Mouse (Mus musculus) CH12.LX (cell line): ENCODE measurements around the gene Cpeb3. TPM values are rescaled to one million over a fixed set of nuclear protein-coding genes. Genes with fewer than 3 reads are reported as not detected.

Experiments used
- DNase-seq: peaks from one replicate; pipeline ENCODE4 v3.0.0-alpha.2; 2013; ENCODE audit errors: extremely low read depth
- H3K27ac ChIP-seq: 2 replicates; pipeline ENCODE4 v1.5.1; 2012; ENCODE audit warnings: low read depth, mild to moderate bottlenecking, control low read depth, moderate library complexity; ENCODE audit not compliant: insufficient read depth
- H3K27me3 ChIP-seq: replicated peaks from 2 replicates; pipeline ENCODE3; 2012; ENCODE audit warnings: inconsistent platforms
- H3K36me3 ChIP-seq, 2 experiments: replicated peaks in 1 of 2; 2 replicates each; pipeline versions ENCODE3 to v1.6.1; 2012; ENCODE audit warnings: inconsistent platforms in 1 of 2, low read length in 1 of 2, mild to moderate bottlenecking in 1 of 2, mixed read lengths in 1 of 2, moderate library complexity in 1 of 2; ENCODE audit not compliant: control insufficient read depth in 1 of 2, insufficient read depth in 1 of 2
- H3K4me1 ChIP-seq, 2 experiments: 2 replicates each; pipeline ENCODE4 v1.6.1; 2012; ENCODE audit warnings: inconsistent platforms in 1 of 2, moderate library complexity in 1 of 2; ENCODE audit not compliant: insufficient read depth in 2 of 2, control insufficient read depth in 1 of 2
- H3K4me2 ChIP-seq: 2 replicates; pipeline ENCODE4 v1.6.1; 2012; ENCODE audit warnings: low read depth, mild to moderate bottlenecking, control low read depth; ENCODE audit not compliant: poor library complexity, insufficient read depth, severe bottlenecking
- H3K4me3 ChIP-seq, 3 experiments: fragments of 150-350 bp in 1 of 3; sonication (generic) in 1 of 3; replicated peaks in 1 of 3; 2 replicates each; pipeline versions ENCODE3 to v1.5.1; 2011 to 2012; ENCODE audit warnings: low read depth in 2 of 3, low read length in 2 of 3, mild to moderate bottlenecking in 2 of 3, moderate library complexity in 2 of 3, control low read depth in 1 of 3, improper control_type of control experiment in 1 of 3, inconsistent platforms in 1 of 3, mixed read lengths in 1 of 3; ENCODE audit not compliant: poor library complexity in 1 of 3
- H3K79me2 ChIP-seq: replicated peaks from 2 replicates; pipeline ENCODE4 v1.6.1; 2012; ENCODE audit warnings: mild to moderate bottlenecking, moderate library complexity; ENCODE audit not compliant: control insufficient read depth, poor library complexity, insufficient read depth, severe bottlenecking; ENCODE audit errors: extremely low read depth
- H3K9ac ChIP-seq: 2 replicates; pipeline ENCODE4 v1.6.1; 2012; ENCODE audit warnings: low read depth, mild to moderate bottlenecking, control low read depth, moderate library complexity; ENCODE audit not compliant: insufficient read depth
- H3K9me3 ChIP-seq: replicated peaks from 2 replicates; pipeline ENCODE3; 2012; ENCODE audit warnings: low read length, inconsistent platforms, mixed read lengths
- BHLHE40 ChIP-seq: IDR thresholded peaks from 2 replicates; pipeline ENCODE4 v1.6.1; 2011; ENCODE audit warnings: mild to moderate bottlenecking, low read depth, low read length, improper control_type of control experiment
- CHD1 ChIP-seq: IDR thresholded peaks from 2 replicates; pipeline ENCODE4 v1.6.1; 2012; ENCODE audit warnings: low read depth, low read length, improper control_type of control experiment, inconsistent platforms
- CHD2 ChIP-seq: IDR thresholded peaks from 2 replicates; pipeline ENCODE4 v1.6.1; 2011; ENCODE audit warnings: low read length, improper control_type of control experiment
- CTCF ChIP-seq, 2 experiments: IDR thresholded peaks in 1 of 2; conservative IDR thresholded peaks in 1 of 2; 2 replicates each; pipeline ENCODE4 v1.5.1; 2011 to 2012; ENCODE audit warnings: low read depth in 2 of 2, low read length in 2 of 2, improper control_type of control experiment in 1 of 2, inconsistent platforms in 1 of 2, mild to moderate bottlenecking in 1 of 2, moderate library complexity in 1 of 2
- ELF1 ChIP-seq: IDR thresholded peaks from 2 replicates; pipeline ENCODE4 v1.6.1; 2014; ENCODE audit warnings: low read depth, mild to moderate bottlenecking, inconsistent platforms, low read length, improper control_type of control experiment
- EP300 ChIP-seq: IDR thresholded peaks from 2 replicates; pipeline ENCODE4 v1.6.1; 2011; ENCODE audit warnings: low read length, improper control_type of control experiment
- HCFC1 ChIP-seq: IDR thresholded peaks from 2 replicates; pipeline ENCODE4 v1.6.1; 2012; ENCODE audit warnings: low read depth, mild to moderate bottlenecking, inconsistent platforms, low read length, improper control_type of control experiment
- IRF4 ChIP-seq: IDR thresholded peaks from 2 replicates; pipeline ENCODE4 v1.6.1; 2014; ENCODE audit warnings: low read depth, mild to moderate bottlenecking, inconsistent platforms, low read length, improper control_type of control experiment
- JUN ChIP-seq: IDR thresholded peaks from 2 replicates; pipeline ENCODE4 v1.6.1; 2011; ENCODE audit warnings: low read depth, mild to moderate bottlenecking, low read length, improper control_type of control experiment, moderate library complexity; ENCODE audit not compliant: insufficient read depth
- KAT2A ChIP-seq: IDR thresholded peaks from 2 replicates; pipeline ENCODE4 v1.6.1; 2012; ENCODE audit warnings: low read length, improper control_type of control experiment, inconsistent platforms; ENCODE audit not compliant: insufficient replicate concordance
- MXI1 ChIP-seq: IDR thresholded peaks from 2 replicates; pipeline ENCODE4 v1.6.1; 2011; ENCODE audit warnings: mild to moderate bottlenecking, low read depth, low read length, improper control_type of control experiment
- MYC ChIP-seq: IDR thresholded peaks from 2 replicates; pipeline ENCODE4 v1.6.1; 2011; ENCODE audit warnings: low read depth, mild to moderate bottlenecking, improper control_type of control experiment, low read length
- NRF1 ChIP-seq: IDR thresholded peaks from 2 replicates; pipeline ENCODE4 v1.6.1; 2014; ENCODE audit warnings: low read depth, mild to moderate bottlenecking, inconsistent platforms, low read length, improper control_type of control experiment, moderate library complexity
- PAX5 ChIP-seq: IDR thresholded peaks from 2 replicates; pipeline ENCODE4 v1.6.1; 2012; ENCODE audit warnings: low read length, inconsistent platforms, mixed read lengths
- POLR2A ChIP-seq: IDR thresholded peaks from 2 replicates; pipeline ENCODE4 v1.6.1; 2011; ENCODE audit warnings: low read depth, mild to moderate bottlenecking, improper control_type of control experiment, low read length
- POLR2AphosphoS2 ChIP-seq: IDR thresholded peaks from 2 replicates; pipeline ENCODE4 v1.6.1; 2011; ENCODE audit warnings: low read depth, low read length, improper control_type of control experiment
- RAD21 ChIP-seq: IDR thresholded peaks from 2 replicates; pipeline ENCODE4 v1.6.1; 2011; ENCODE audit warnings: low read depth, mild to moderate bottlenecking, low read length, improper control_type of control experiment, moderate library complexity
- SMC3 ChIP-seq: IDR thresholded peaks from 2 replicates; pipeline ENCODE4 v1.6.1; 2011; ENCODE audit warnings: low read depth, low read length, improper control_type of control experiment
- UBTF ChIP-seq: IDR thresholded peaks from 2 replicates; pipeline ENCODE4 v1.6.1; 2012; ENCODE audit warnings: low read depth, mild to moderate bottlenecking, inconsistent platforms, low read length, improper control_type of control experiment, moderate library complexity
- USF2 ChIP-seq: conservative IDR thresholded peaks from 2 replicates; pipeline ENCODE4 v1.6.1; 2011; ENCODE audit warnings: low read depth, low read length, improper control_type of control experiment
- ZC3H11A ChIP-seq: IDR thresholded peaks from 2 replicates; pipeline ENCODE4 v1.6.1; 2012; ENCODE audit warnings: low read depth, mild to moderate bottlenecking, inconsistent platforms, low read length, improper control_type of control experiment
- ZKSCAN1 ChIP-seq: IDR thresholded peaks from 2 replicates; pipeline ENCODE4 v1.6.1; 2012; ENCODE audit warnings: low read depth, inconsistent platforms, low read length, improper control_type of control experiment, borderline replicate concordance
- ZNF384 ChIP-seq: IDR thresholded peaks from 2 replicates; pipeline ENCODE4 v1.6.1; 2012; ENCODE audit warnings: low read depth, low read length, improper control_type of control experiment, inconsistent platforms
- dilution Hi-C: fragments of 300-500 bp; cut with MboI; formaldehyde crosslinking; loops from 2 replicates; pipeline ENCODE4 v1.14.3; 2020; ENCODE audit warnings: low sequenced_read_pairs; ENCODE audit not compliant: extremely low pct_unique_long_range_greater_than_20kb, extremely low pct_ligation_motif_present
- in situ Hi-C: fragments of 300-500 bp; cut with MboI; formaldehyde crosslinking; loops from 3 replicates; pipeline ENCODE4 v1.14.3; 2019; ENCODE audit warnings: low sequenced_read_pairs, low pct_ligation_motif_present, low pct_unique_long_range_greater_than_20kb, mixed read lengths
- polyA plus RNA-seq: library from polyadenylated mRNA; unstranded; fragments of >175 nt; gene quantifications from 2 replicates; pipeline ENCODE4 v1.2.1, GENCODE M21; 2012; ENCODE audit warnings: low read depth; ENCODE audit not compliant: insufficient read length
- total RNA-seq, 2 experiments: library from RNA; depleted of rRNA; stranded (reverse); fragments of 300-350 nt in 1 of 2; fragments of >200 nt in 1 of 2; gene quantifications; 2 replicates each; pipeline ENCODE4 v1.2.3; 2012 to 2014

The Cpeb3 gene
- total and polyA plus RNA-seq, 3 experiments: 1.5 to 3.1 (median 1.5) TPM

DNA sequence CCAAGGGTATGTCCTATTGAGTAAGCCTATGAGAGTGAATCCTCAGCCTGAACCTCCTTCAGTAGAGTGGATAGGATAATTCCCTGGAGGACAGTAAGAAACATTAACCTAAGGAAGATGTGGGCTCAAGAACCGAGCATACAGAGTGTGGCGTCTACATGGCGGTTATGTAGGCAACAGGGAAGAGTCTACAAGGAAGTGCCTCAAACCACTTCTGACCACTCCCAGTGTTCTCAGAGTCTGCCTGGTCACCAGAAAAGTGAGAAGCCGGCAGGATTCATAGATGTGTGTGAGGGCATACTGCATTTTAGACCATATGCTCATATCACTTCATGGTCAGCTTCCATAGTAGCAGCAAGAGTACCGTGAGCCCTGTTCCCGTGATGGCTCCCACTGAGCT is 159.9 kb downstream of the Cpeb3 start:
- no peak for DNase-seq
- no peaks in the 10 kb centered on the region for H3K79me2 ChIP-seq
- H3K9me3 ChIP-seq: no peaks in the 10 kb centered on the region
- H3K27me3 ChIP-seq: no peaks in the 10 kb centered on the region
- H3K27ac ChIP-seq: no peak overlapping the region
- H3K4me3 ChIP-seq: no peak overlapping the region
- H3K9ac ChIP-seq: no peak overlapping the region
- dilution Hi-C loops (no loop called here), in situ Hi-C loops (no loop called here)
- no peak overlapping the region for H3K4me2 ChIP-seq
- TF ChIP-seq JUN: no peak
- no peak for TF ChIP-seq IRF4
- TF ChIP-seq ZC3H11A: no peak
- no peak for TF ChIP-seq MXI1
- TF ChIP-seq HCFC1: no peak
- no peak for TF ChIP-seq KAT2A
- TF ChIP-seq POLR2A: no peak
- no peak for TF ChIP-seq CHD1
- TF ChIP-seq PAX5: no peak
- TF ChIP-seq MYC: no peak
- TF ChIP-seq UBTF: no peak
- H3K4me1 ChIP-seq: no peaks in the 10 kb centered on the region
- peaks cover 7 to 16% of the 10 kb centered on the region in 2 experiments for H3K36me3 ChIP-seq

DNA sequence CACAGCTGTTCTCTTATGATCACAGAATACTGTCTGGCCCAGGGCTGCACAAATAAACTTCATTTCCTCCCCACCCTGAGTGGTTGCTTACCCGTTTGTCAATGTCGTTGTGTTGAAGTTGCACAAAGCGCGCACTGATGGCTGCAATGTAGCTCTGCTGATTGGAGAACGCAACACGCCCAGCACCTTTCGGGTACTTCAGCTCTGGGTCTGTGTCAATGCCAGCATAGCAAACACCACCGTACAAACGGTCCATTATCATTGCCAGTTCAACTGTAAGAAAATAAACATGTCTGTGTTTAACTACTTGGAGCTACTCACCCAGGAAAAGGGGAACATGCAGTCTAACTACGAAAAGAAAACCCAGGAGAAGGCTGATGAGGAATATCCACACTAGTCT is 164.0 kb downstream of the Cpeb3 start:
- Histone ChIP-seq H3K36me3 (peaks cover 12 to 22% of the 10 kb centered on the region in 2 experiments), H3K9me3 (no peaks in the 10 kb centered on the region), H3K9ac (no peak overlapping the region), H3K4me2 (no peak overlapping the region), H3K27me3 (no peaks in the 10 kb centered on the region), H3K4me3 (no peak overlapping the region), H3K27ac (no peak overlapping the region), H3K4me1 (peaks cover 2 to 4% of the 10 kb centered on the region in 2 experiments; a peak in 2 of 4 replicates), H3K79me2 (no peaks in the 10 kb centered on the region)
- dilution Hi-C loops: no loop called here
- in situ Hi-C loops: no loop called here
- DNase-seq: no peak
- TF ChIP-seq NRF1: no peak
- no peak for TF ChIP-seq CHD1
- no peak for TF ChIP-seq CTCF (conservative IDR thresholded peaks at IDR 0.05 in 1 of 2, IDR thresholded peaks at IDR 0.05 in 1 of 2; ENCODE audit: low read depth in 2 of 2, low read length in 2 of 2)
- TF ChIP-seq POLR2AphosphoS2: no peak
- TF ChIP-seq POLR2A: no peak
- TF ChIP-seq ZNF384: no peak
- no peak for TF ChIP-seq USF2
- TF ChIP-seq UBTF: no peak
- no peak for TF ChIP-seq RAD21
- no peak for TF ChIP-seq EP300
- no peak for TF ChIP-seq PAX5
- no peak for TF ChIP-seq CHD2
- TF ChIP-seq ZKSCAN1: no peak
- TF ChIP-seq SMC3: no peak
- no peak for TF ChIP-seq BHLHE40
- TF ChIP-seq JUN: no peak
- TF ChIP-seq ELF1: no peak
- no peak for TF ChIP-seq ZC3H11A
